Mouse (Mus musculus) CH12.LX (cell line): ENCODE measurements around the gene Pstk.

Experiments used
- CHD1 ChIP-seq: IDR thresholded peaks from 2 replicates; pipeline ENCODE4 v1.6.1; 2012; ENCODE audit warnings: low read depth, low read length, improper control_type of control experiment, inconsistent platforms
- CTCF ChIP-seq, 2 experiments: IDR thresholded peaks in 1 of 2; conservative IDR thresholded peaks in 1 of 2; 2 replicates each; pipeline ENCODE4 v1.5.1; 2011 to 2012; ENCODE audit warnings: low read depth in 2 of 2, low read length in 2 of 2, improper control_type of control experiment in 1 of 2, inconsistent platforms in 1 of 2, mild to moderate bottlenecking in 1 of 2, moderate library complexity in 1 of 2
- ELF1 ChIP-seq: IDR thresholded peaks from 2 replicates; pipeline ENCODE4 v1.6.1; 2014; ENCODE audit warnings: low read depth, mild to moderate bottlenecking, inconsistent platforms, low read length, improper control_type of control experiment
- EP300 ChIP-seq: IDR thresholded peaks from 2 replicates; pipeline ENCODE4 v1.6.1; 2011; ENCODE audit warnings: low read length, improper control_type of control experiment
- ETS1 ChIP-seq: conservative IDR thresholded peaks from 2 replicates; pipeline ENCODE4 v1.6.1; 2012; ENCODE audit warnings: low read depth, mild to moderate bottlenecking, inconsistent platforms, low read length, improper control_type of control experiment, moderate library complexity
- HCFC1 ChIP-seq: IDR thresholded peaks from 2 replicates; pipeline ENCODE4 v1.6.1; 2012; ENCODE audit warnings: low read depth, mild to moderate bottlenecking, inconsistent platforms, low read length, improper control_type of control experiment
- KAT2A ChIP-seq: IDR thresholded peaks from 2 replicates; pipeline ENCODE4 v1.6.1; 2012; ENCODE audit warnings: low read length, improper control_type of control experiment, inconsistent platforms; ENCODE audit not compliant: insufficient replicate concordance
- MAX ChIP-seq: IDR thresholded peaks from 2 replicates; pipeline ENCODE4 v1.6.1; 2011; ENCODE audit warnings: low read length, improper control_type of control experiment
- MYC ChIP-seq: IDR thresholded peaks from 2 replicates; pipeline ENCODE4 v1.6.1; 2011; ENCODE audit warnings: low read depth, mild to moderate bottlenecking, improper control_type of control experiment, low read length
- POLR2A ChIP-seq: IDR thresholded peaks from 2 replicates; pipeline ENCODE4 v1.6.1; 2011; ENCODE audit warnings: low read depth, mild to moderate bottlenecking, improper control_type of control experiment, low read length
- TCF12 ChIP-seq: IDR thresholded peaks from 2 replicates; pipeline ENCODE4 v1.6.1; 2014; ENCODE audit warnings: low read depth, mild to moderate bottlenecking, inconsistent platforms, low read length, improper control_type of control experiment
- USF1 ChIP-seq: IDR thresholded peaks from 2 replicates; pipeline ENCODE4 v1.6.1; 2014; ENCODE audit warnings: low read depth, mild to moderate bottlenecking, inconsistent platforms, low read length, improper control_type of control experiment

- TF ChIP-seq EP300 (no peak), TCF12 (no peak), HCFC1 (no peak), ETS1 (no peak), CHD1 (no peak), CTCF (conservative IDR thresholded peaks at IDR 0.05 in 1 of 2, IDR thresholded peaks at IDR 0.05 in 1 of 2; ENCODE audit: low read depth in 2 of 2, low read length in 2 of 2) (no peak), KAT2A (no peak), MAX (no peak), USF1 (no peak), MYC (no peak), ELF1 (no peak), POLR2A (no peak)
Measured at GRCm38 (mm10) chr7:131362269-131362614, 8.7 kb upstream of the Pstk start.
